Mouse (Mus musculus) embryo, embryonic 9.5 days (tissue): ENCODE measurements at regions not wholly inside any gene's neighbourhood (a gene's known extent, or its start where the extent isn't known, plus 50 kb on each side); places are given as distances from the start of the nearest gene placed in this dataset.

Experiments used
- DNase-seq: peaks from one replicate; pipeline ENCODE4 v3.0.0-alpha.2; 2017; ENCODE audit errors: extremely low spot score

DNA sequence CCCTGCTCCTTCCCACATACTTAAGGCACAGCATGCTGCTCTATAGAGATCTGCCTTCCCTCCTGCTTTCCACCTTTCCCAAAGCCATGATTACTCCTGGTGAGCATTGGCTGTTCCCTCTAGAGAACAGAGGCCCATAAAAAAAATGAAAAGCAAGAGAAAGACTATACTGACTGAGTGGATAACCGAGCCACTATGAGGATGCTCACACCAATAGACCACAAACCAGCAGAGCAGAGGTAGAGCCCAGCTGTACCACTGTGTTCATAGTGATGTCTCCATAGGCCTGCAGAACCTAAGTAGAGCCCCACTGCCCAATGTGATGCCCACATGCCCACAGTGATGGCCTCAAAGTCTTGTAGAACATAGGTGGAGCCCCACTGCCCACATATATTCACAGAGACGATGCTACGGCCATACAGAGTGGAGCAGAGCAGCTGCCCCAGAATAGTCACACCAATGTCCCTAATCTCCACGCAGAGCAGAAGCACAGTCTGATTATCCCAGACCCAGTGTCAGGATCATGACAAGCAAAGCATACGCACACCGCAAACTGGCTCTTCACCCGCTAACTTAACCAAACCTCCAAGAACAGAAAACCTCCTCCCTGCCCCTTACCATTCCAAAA, 174.8 kb upstream of the Nr4a3 start:
- DNase-seq: no peak

DNA sequence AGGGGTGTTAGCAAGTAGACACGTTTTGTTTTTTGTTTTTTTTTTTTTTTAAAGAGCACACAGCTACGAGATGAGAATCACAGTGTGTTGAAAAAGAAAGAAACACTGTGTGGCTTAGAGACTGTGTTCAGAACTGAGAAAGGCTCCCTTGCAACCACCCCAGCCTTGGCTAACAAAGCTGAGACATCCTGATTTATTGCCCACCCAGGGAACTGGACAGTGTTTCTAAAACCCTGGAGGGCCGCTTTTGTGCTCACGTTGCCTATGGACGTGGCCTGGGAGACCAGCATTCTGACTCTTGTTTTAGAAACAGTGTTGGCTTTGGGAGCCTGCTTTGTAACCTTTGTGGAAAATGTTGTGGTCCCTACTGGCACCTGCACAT, 174.3 kb upstream of the Nr4a3 start:
- DNase-seq: no peak

- DNase-seq: no peak
Measured at GRCm38 (mm10) chr4:47881560-47881959, 163.4 kb upstream of the Nr4a3 start.

DNA sequence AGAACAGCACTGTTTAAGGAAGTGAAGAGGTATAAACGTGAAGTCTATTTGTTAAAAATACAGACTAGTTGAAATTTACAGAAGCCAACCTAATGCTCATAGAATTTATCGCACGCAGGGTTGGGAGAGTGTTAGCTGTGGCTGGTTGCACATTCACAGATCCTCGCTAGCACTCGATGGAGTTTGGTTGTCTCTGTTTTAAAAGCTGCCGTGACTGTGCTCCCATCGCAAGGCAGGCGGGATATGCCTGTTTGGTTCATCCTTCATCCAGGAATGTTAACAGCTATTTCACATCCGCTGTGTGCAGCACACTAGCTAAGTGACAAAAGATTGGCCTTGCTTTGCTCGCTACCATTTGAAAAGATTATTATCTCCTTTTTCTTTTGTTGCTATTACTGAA, 162.9 kb upstream of the Nr4a3 start:
- no peak for DNase-seq

DNA sequence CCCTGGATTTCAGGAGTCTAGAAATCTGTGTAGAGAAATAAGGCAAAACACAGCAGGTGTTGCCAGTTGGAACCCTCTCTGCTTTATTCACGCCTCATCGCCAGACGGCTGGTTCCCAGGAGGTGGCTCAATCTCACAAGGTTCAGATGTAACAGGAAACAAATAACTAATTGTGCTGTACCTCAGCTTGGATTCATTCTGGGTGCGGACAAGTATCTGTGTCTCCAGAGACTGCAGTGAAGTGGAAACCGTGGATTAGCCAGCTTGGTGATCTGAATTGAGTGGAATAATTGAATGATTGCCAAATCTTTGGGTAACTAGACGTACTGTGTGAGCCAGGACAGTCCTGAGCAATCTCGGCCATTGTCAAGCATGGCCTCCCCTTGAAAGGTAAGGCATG, 145.4 kb upstream of the Nr4a3 start:
- no peak for DNase-seq

DNA sequence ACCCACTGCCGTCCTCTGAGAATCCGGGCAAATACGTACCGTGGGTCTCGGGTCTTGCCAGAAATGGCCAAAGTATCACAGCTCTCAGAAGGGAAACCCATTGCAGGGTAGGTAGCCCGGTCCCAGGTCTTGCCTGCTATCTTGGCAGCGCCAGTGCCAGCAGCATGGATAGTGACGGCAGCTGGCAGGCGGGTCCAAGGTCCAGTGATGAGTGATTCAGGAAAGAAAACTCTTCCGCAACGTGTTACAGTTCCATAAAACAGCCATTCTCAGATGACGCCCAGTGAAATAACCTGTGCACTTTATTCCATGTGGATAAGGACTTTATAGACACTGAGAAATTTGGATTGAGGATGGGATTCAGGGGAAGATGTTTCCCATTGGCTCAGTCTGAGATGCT, 142.2 kb upstream of the Nr4a3 start:
- DNase-seq: no peak

- DNase-seq: peak; percentile 9
Measured at GRCm38 (mm10) chr4:47912259-47912658, 132.7 kb upstream of the Nr4a3 start.

- no peak for DNase-seq
Measured at GRCm38 (mm10) chr4:47919576-47919975, 125.4 kb upstream of the Nr4a3 start.

DNA sequence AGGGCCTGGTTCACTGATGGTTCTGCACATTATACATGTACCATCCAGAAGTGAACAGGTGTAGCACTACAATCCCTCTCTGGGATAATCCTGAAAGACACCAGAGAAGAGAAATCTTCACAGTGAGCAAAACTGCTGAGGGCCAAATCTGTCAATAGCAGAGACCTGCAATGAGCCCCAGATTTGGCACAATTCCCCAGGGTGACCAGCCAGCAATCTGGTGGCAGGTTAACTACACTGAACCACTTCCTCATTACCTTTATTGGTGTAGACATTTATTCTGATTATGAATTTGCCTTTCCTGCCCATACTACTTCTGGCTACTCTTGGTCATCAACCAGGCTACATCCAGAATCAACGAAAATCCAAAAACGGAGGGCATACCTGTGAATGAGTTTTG, 113.5 kb upstream of the Nr4a3 start:
- no peak for DNase-seq

DNA sequence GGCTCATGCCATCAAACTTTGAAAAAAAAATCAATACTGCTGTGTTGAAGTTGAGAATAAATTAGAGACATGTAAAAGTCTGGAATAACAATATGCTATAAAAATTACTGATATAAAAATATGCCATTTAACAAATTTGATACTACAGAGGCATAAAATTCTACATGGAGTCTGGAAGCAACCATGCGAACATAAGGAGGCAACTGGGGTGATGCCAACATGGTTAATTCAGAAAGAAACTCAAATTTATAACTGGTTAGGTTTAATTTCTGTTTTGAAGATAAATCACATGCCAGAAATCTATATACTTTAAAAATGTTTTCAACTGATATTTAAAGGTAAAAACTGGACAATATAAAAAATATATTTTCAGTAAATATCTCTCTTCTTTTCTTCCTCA, 111.4 kb upstream of the Nr4a3 start:
- no peak for DNase-seq

- no peak for DNase-seq
Measured at GRCm38 (mm10) chr4:47935547-47935946, 109.4 kb upstream of the Nr4a3 start.

- no peak for DNase-seq
Measured at GRCm38 (mm10) chr4:47936470-47937125, 108.4 kb upstream of the Nr4a3 start.

DNA sequence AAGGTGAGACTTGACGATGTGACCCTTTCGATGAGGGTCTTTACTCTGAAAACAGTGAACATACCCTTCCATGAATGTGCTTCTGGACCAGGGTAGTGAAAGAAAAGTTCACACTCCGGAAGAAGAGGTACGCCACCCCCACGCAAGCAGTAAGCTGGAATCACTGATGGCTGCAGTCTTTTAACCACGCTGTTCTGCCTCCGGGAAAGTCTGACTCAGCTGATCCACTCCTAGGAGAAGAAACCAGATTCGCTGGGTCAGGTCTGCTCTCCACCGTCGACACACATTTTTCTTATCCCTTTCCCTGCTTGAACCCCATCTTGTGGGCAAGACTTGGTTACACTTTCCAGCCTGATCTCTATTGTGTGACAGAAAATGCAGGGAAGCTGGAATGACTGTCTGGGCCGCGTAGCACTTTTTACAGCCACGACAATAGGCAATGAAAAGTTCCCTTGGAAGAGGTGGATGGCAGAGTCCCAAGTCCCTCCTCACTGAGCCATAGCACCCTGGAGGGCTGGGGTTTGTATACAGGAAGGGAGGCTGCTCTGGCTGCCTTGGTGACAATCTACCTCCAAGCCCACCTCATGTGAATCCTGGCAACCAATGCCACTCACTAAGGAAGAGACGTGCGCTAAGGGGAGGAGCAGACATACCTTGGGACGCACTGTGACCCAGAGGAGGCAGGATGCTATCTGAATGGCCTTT, 96.9 kb upstream of the Nr4a3 start:
- DNase-seq: no peak

GRCm38 (mm10) chr4:47948789-47949188, 96.2 kb upstream of the Nr4a3 start:
- no peak for DNase-seq

DNA sequence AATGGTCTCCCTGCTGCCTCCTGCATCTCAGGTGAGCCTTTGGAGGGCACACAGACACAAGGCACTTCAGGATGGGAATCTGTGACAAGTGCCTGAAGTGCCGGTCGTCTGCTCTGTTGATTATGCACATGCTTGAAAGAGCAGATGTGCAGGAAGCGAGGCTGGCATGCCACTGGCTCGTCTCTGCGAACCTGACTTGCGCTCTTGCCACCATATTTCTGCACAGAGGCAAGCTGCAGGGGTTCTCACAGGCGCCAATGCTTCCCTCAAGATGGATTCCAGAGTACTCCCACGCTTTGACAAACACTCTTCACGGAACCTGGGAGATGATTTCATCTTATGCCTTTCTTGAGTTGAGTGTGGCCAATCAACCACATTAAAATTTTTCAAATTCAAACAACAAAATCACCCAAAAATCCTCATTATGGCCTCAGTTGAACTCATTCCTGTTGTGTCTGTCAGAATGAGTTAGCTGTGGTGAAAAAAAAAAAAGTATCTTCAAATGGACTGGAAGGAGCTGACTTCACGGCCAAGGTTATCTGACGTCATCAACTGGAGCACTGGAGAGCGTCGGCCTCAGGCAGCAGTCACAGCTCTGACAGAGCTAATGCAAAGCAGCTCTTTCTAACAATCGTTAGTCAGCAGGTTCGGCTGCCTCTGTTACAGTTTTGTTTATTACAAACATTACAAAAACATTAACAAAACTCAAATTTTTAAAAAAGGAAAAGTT, 90.2 kb upstream of the Nr4a3 start:
- DNase-seq: no peak

DNA sequence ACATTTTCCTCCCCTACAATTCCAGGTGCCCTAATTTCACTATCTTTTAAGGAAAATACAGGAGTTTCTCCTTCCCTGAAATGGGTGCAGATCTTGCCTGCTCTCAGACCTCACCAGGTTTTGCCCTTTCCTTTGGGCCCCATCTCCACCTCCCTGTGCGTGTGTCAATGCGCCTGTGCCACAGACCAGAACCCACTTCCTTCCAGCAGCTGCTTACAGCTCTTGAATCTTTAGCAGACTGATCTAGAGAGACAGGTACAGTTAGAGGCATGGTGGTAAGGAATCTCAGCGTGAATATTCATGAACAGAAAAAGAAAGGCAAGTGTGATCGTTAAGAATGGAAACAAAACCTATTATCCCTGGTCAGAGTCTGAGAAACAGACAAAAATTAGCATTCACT, 80.3 kb upstream of the Nr4a3 start:
- no peak for DNase-seq

GRCm38 (mm10) chr4:47971861-47972260, 73.1 kb upstream of the Nr4a3 start:
- no peak for DNase-seq

GRCm38 (mm10) chr4:47979579-47980313, 65.2 kb upstream of the Nr4a3 start:
- DNase-seq: no peak
